Mouse (Mus musculus) olfactory bulb, adult 2 months (tissue): ENCODE results near the gene Klf13. TPM values are rescaled to one million over a fixed set of nuclear protein-coding genes. Genes with fewer than 3 reads are reported as not detected.

ENCODE experiments used
- H3K27ac ChIP-seq: fragments of 200-500 bp; 2 replicates; pipeline ENCODE4 v1.5.1; 2012; ENCODE audit warnings: low read depth, low read length; ENCODE audit not compliant: insufficient read depth
- H3K4me1 ChIP-seq: fragments of 200-500 bp; 2 replicates; pipeline ENCODE4 v1.6.1; 2012; ENCODE audit warnings: low read length; ENCODE audit not compliant: control insufficient read depth, insufficient read depth
- H3K4me3 ChIP-seq: fragments of 200-500 bp; 2 replicates; pipeline ENCODE4 v1.5.1; 2012; ENCODE audit warnings: mild to moderate bottlenecking, low read depth, low read length, moderate library complexity; ENCODE audit not compliant: insufficient read depth
- CTCF ChIP-seq: fragments of 200-500 bp; IDR thresholded peaks from 2 replicates; pipeline ENCODE4 v1.5.1; 2012; ENCODE audit warnings: low read depth, mild to moderate bottlenecking, low read length, moderate library complexity; ENCODE audit not compliant: insufficient read depth
- POLR2A ChIP-seq: fragments of 200-500 bp; IDR thresholded peaks from 2 replicates; pipeline ENCODE4 v1.6.1; 2012; ENCODE audit warnings: mild to moderate bottlenecking, low read depth, low read length, moderate library complexity; ENCODE audit not compliant: insufficient read depth
- WGBS: fragments of 180-500 bp; shearing (Covaris S2); methylation state at CpG from one replicate; pipeline ENCODE4 v1.1.7; 2018; 5-methylcytosine and 5-hydroxymethylcytosine counted together
- polyA plus RNA-seq: library from polyadenylated mRNA; stranded (reverse); fragments of >200 nt; gene quantifications from 2 replicates; pipeline ENCODE4 v1.2.4, GENCODE M21; 2012; ENCODE audit warnings: low replicate concordance; ENCODE audit not compliant: missing spikeins, insufficient read depth, insufficient read length

The Klf13 gene
- polyA plus RNA-seq, 1 experiment = 47.4 TPM

- WGBS = 93% methylated on average over 4 of the region's 4 CpGs
- Histone ChIP-seq H3K4me1 (no peaks in the 10 kb centered on the region), H3K27ac (no peak overlapping the region), H3K4me3 (no peak overlapping the region)
- TF ChIP-seq CTCF (no peak), POLR2A (no peak)
Observed at GRCm38 (mm10) chr7:63865911-63866310, 72.8 kb downstream of the Klf13 start.

GRCm38 (mm10) chr7:63863046-63863445 lies 75.7 kb downstream of the Klf13 start:
- TF ChIP-seq POLR2A = no peak
- no peak for TF ChIP-seq CTCF
- H3K27ac ChIP-seq = no peak overlapping the region
- 88% methylated on average over 1 of the region's 1 CpGs for WGBS
- peaks cover 6% of the 10 kb centered on the region for H3K4me1 ChIP-seq
- no peak overlapping the region for H3K4me3 ChIP-seq

- Histone ChIP-seq H3K27ac (no peak overlapping the region), H3K4me3 (no peak overlapping the region), H3K4me1 (peaks cover 7% of the 10 kb centered on the region)
- TF ChIP-seq POLR2A = no peak
- TF ChIP-seq CTCF = no peak
- 92% methylated on average over 6 of the region's 6 CpGs for WGBS
Observed at GRCm38 (mm10) chr7:63861123-63861522, 77.6 kb downstream of the Klf13 start.

- 12% methylated on average over 22 of the region's 22 CpGs for WGBS
- H3K4me1 ChIP-seq = peaks cover 7% of the 10 kb centered on the region
- no peak for TF ChIP-seq CTCF
- TF ChIP-seq POLR2A = no peak
- peak overlapping the region; percentile 27 for H3K4me3 ChIP-seq
- H3K27ac ChIP-seq = no peak overlapping the region
Observed at GRCm38 (mm10) chr7:63858571-63859152, 80.1 kb downstream of the Klf13 start.

- H3K27ac ChIP-seq = no peak overlapping the region
- TF ChIP-seq CTCF (no peak), POLR2A (no peak)
- WGBS = 83% methylated on average over 17 of the region's 17 CpGs
- H3K4me3 ChIP-seq = no peak overlapping the region
- H3K4me1 ChIP-seq = peaks cover 7% of the 10 kb centered on the region
Observed at GRCm38 (mm10) chr7:63857771-63858417, 80.8 kb downstream of the Klf13 start.

GRCm38 (mm10) chr7:63855283-63855682 lies 83.4 kb downstream of the Klf13 start:
- Histone ChIP-seq H3K4me1 (peaks cover 14% of the 10 kb centered on the region), H3K4me3 (no peak overlapping the region), H3K27ac (no peak overlapping the region)
- TF ChIP-seq POLR2A = no peak
- peak; percentile 44; the same call in 1 of the 2 replicates for TF ChIP-seq CTCF
- WGBS = 85% methylated on average over 4 of the region's 4 CpGs

GRCm38 (mm10) chr7:63851841-63852533 lies 86.7 kb downstream of the Klf13 start:
- 50% methylated on average over 7 of the region's 7 CpGs for WGBS
- no peak overlapping the region for H3K27ac ChIP-seq
- TF ChIP-seq POLR2A = no peak
- TF ChIP-seq CTCF = peak; percentile 35; the same call in 1 of the 2 replicates
- H3K4me3 ChIP-seq = no peak overlapping the region
- peaks cover 7% of the 10 kb centered on the region for H3K4me1 ChIP-seq

Other genes starting within 250 kb of the Klf13 start
- not detected in 2 replicates for gene E030018B13Rik, start 22.1 kb downstream of the Klf13 start, polyA plus RNA-seq
- gene Trpm1, start 214.9 kb upstream of the Klf13 start, polyA plus RNA-seq = not detected in 2 replicates